Mouse (Mus musculus): ENCODE data around the gene Gm20388. TPM values are rescaled to one million over a fixed set of nuclear protein-coding genes. Genes with fewer than 3 reads are reported as not detected.

The Gm20388 gene
- polyA plus RNA-seq, 1 experiment from 2014 or later, result 8.3 TPM

- ATAC-seq (replicated peaks; ENCODE audit: low FRiP score, low TSS enrichment, low read depth) (no peak), DNase-seq (ENCODE audit: low spot score) (no peak)
- no peak overlapping the region for H3K4me2 ChIP-seq (ENCODE audit: low read length)
- H3K9me3 ChIP-seq (ENCODE audit: control insufficient read depth, low read length), result no peaks in the 10 kb centered on the region
- H3K4me1 ChIP-seq (replicated peaks; ENCODE audit: control insufficient read depth, insufficient read depth, low read length), result 0 out of 2 replicates have a peak, but pooled peaks cover 3% of the 10 kb centered on the region
- H3K27me3 ChIP-seq (replicated peaks; ENCODE audit: control insufficient read depth, insufficient read depth, low read length), result peaks cover 38% of the 10 kb centered on the region
- no peaks in the 10 kb centered on the region for H3K36me3 ChIP-seq (ENCODE audit: control insufficient read depth, insufficient read depth, low read length)
- no peak overlapping the region for H3K27ac ChIP-seq (ENCODE audit: low read depth)
- no peak overlapping the region for H3K4me3 ChIP-seq (ENCODE audit: low read depth, low read length)
- no peak overlapping the region for H3K9ac ChIP-seq (ENCODE audit: low read length)
- 92% methylated on average over 4 of the region's 4 CpGs for WGBS
Measured at GRCm38 (mm10) chr8:123887163-123887562, 3976.5 kb downstream of the Gm20388 start.

- Histone ChIP-seq H3K9me3 (ENCODE audit: control insufficient read depth, low read length) (no peaks in the 10 kb centered on the region), H3K9ac (ENCODE audit: low read length) (no peak overlapping the region), H3K4me3 (ENCODE audit: low read depth, low read length) (no peak overlapping the region), H3K4me1 (replicated peaks; ENCODE audit: control insufficient read depth, insufficient read depth, low read length) (0 out of 2 replicates have a peak, but pooled peaks cover 6% of the 10 kb centered on the region), H3K27me3 (replicated peaks; ENCODE audit: control insufficient read depth, insufficient read depth, low read length) (peaks cover 45% of the 10 kb centered on the region), H3K27ac (ENCODE audit: low read depth) (no peak overlapping the region), H3K36me3 (ENCODE audit: control insufficient read depth, insufficient read depth, low read length) (no peaks in the 10 kb centered on the region), H3K4me2 (ENCODE audit: low read length) (no peak overlapping the region)
- DNase-seq (ENCODE audit: low spot score), result no peak
- 78% methylated on average over 2 of the region's 2 CpGs for WGBS
- no peak for ATAC-seq (replicated peaks; ENCODE audit: low FRiP score, low TSS enrichment, low read depth)
Measured at GRCm38 (mm10) chr8:123887956-123888355, 3977.3 kb downstream of the Gm20388 start.

GRCm38 (mm10) chr8:123889797-123890196 is 3979.2 kb downstream of the Gm20388 start:
- no peak for DNase-seq (ENCODE audit: low spot score)
- H3K9me3 ChIP-seq (ENCODE audit: control insufficient read depth, low read length), result no peaks in the 10 kb centered on the region
- H3K9ac ChIP-seq (ENCODE audit: low read length), result no peak overlapping the region
- no peak for ATAC-seq (replicated peaks; ENCODE audit: low FRiP score, low TSS enrichment, low read depth)
- H3K27ac ChIP-seq (ENCODE audit: low read depth), result no peak overlapping the region
- 76% methylated on average over 4 of the region's 4 CpGs for WGBS
- H3K27me3 ChIP-seq (replicated peaks; ENCODE audit: control insufficient read depth, insufficient read depth, low read length), result peaks cover 64% of the 10 kb centered on the region
- 0 out of 2 replicates have a peak, but pooled peaks cover 6% of the 10 kb centered on the region for H3K4me1 ChIP-seq (replicated peaks; ENCODE audit: control insufficient read depth, insufficient read depth, low read length)
- no peak overlapping the region for H3K4me3 ChIP-seq (ENCODE audit: low read depth, low read length)
- no peaks in the 10 kb centered on the region for H3K36me3 ChIP-seq (ENCODE audit: control insufficient read depth, insufficient read depth, low read length)
- H3K4me2 ChIP-seq (ENCODE audit: low read length), result no peak overlapping the region

DNA sequence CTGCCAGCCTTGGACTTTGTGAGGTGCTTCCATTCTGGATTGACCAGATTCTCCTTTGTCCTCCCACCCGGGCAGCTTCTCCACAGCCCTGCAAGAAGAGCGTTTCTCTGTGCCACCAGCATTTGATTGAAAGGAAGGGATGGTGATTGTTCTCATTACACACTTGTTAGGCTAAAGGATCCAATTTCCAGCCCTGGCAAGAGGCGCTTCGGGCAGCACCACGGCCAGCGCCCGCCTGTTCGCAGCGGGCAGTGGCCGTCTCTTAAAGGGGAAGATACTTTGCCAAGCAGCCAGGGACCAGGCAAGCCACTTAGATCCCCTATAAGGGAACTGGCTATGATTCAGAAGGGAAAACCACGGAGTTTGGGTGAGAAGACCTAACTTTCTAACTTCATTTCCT is 3980.6 kb downstream of the Gm20388 start:
- 1% methylated on average over 11 of the region's 11 CpGs for WGBS
- H3K36me3 ChIP-seq (ENCODE audit: control insufficient read depth, insufficient read depth, low read length), result no peaks in the 10 kb centered on the region
- peaks cover 70% of the 10 kb centered on the region for H3K27me3 ChIP-seq (replicated peaks; ENCODE audit: control insufficient read depth, insufficient read depth, low read length)
- H3K4me2 ChIP-seq (ENCODE audit: low read length), result peak overlapping the region; percentile 37
- no peak overlapping the region for H3K9ac ChIP-seq (ENCODE audit: low read length)
- ATAC-seq (replicated peaks; ENCODE audit: low FRiP score, low TSS enrichment, low read depth) (no peak), DNase-seq (ENCODE audit: low spot score) (peak; percentile 85)
- H3K27ac ChIP-seq (ENCODE audit: low read depth), result no peak overlapping the region
- H3K4me1 ChIP-seq (replicated peaks; ENCODE audit: control insufficient read depth, insufficient read depth, low read length), result 0 out of 2 replicates have a peak, but pooled peaks cover 6% of the 10 kb centered on the region
- no peaks in the 10 kb centered on the region for H3K9me3 ChIP-seq (ENCODE audit: control insufficient read depth, low read length)
- H3K4me3 ChIP-seq (ENCODE audit: low read depth, low read length), result peak overlapping the region; percentile 8; the same call in 1 of the 2 replicates

DNA sequence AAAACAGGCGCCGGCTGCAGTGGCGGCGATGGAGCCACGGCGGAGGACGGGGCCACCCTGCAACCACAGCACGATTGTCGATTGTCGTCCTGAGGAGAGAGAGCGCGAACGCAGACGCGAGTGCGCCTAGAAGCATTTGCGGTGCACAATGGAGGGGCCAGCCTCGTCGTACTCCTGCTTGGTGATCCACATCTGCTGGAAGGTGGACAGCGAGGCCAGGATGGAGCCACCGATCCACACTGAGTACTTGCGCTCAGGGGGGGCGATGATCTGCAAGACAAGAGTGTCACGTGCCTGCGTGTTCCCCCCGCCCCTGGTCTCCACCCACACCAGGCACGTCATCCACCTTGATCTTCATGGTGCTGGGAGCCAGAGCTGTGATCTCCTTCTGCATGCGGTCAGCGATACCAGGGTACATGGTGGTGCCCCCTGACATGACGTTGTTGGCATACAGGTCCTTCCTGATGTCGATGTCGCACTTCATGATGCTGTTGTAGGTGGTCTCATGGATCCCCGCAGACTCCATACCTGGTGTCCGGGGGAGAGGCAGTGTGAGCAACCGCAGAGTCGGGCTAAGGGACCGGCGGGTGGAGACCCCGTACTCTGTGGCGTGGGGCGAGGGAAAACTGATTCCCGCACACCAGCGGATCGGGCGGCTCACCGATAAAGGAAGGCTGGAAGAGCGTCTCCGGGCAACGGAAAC is 3981.4 kb downstream of the Gm20388 start:
- no peak for DNase-seq (ENCODE audit: low spot score)
- 2% methylated on average over 49 of the region's 49 CpGs for WGBS

DNA sequence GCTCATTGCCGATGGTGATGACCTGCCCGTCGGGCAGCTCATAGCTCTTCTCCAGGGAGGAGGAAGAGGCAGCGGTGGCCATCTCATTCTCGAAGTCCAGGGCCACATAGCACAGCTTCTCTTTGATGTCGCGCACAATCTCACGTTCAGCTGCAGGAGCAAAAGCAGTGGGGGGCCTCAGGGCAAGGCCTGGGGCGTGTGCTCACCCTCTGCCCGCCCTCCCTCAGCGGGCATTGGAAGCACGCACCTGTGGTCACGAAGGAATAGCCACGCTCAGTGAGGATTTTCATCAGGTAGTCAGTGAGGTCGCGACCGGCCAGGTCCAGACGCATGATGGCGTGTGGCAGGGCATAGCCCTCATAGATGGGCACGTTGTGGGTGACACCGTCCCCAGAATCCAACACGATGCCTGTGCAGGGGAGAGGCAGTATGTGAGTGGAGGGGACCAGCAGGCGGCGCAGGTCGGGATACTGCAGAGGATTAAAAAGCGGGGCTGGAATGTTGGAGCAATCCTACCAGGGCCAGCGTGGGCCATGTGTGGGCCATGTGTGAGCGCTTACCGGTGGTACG is 3982.0 kb downstream of the Gm20388 start:
- Histone ChIP-seq H3K9me3 (ENCODE audit: control insufficient read depth, low read length) (no peaks in the 10 kb centered on the region), H3K9ac (ENCODE audit: low read length) (no peak overlapping the region), H3K4me2 (ENCODE audit: low read length) (peak overlapping the region; percentile 37), H3K27ac (ENCODE audit: low read depth) (no peak overlapping the region), H3K4me1 (replicated peaks; ENCODE audit: control insufficient read depth, insufficient read depth, low read length) (0 out of 2 replicates have a peak, but pooled peaks cover 6% of the 10 kb centered on the region), H3K36me3 (ENCODE audit: control insufficient read depth, insufficient read depth, low read length) (no peaks in the 10 kb centered on the region), H3K27me3 (replicated peaks; ENCODE audit: control insufficient read depth, insufficient read depth, low read length) (peaks cover 71% of the 10 kb centered on the region), H3K4me3 (ENCODE audit: low read depth, low read length) (no peak overlapping the region)
- 11% methylated on average over 30 of the region's 30 CpGs for WGBS
- ATAC-seq (replicated peaks; ENCODE audit: low FRiP score, low TSS enrichment, low read depth), result no peak
- DNase-seq (ENCODE audit: low spot score), result no peak

More for the DNA sequence above, 3981.4 kb downstream of the Gm20388 start:
- H3K9ac ChIP-seq (ENCODE audit: low read length), result no peak overlapping the region
- H3K27ac ChIP-seq (ENCODE audit: low read depth), result no peak overlapping the region
- peaks cover 70% of the 10 kb centered on the region for H3K27me3 ChIP-seq (replicated peaks; ENCODE audit: control insufficient read depth, insufficient read depth, low read length)
- no peak for ATAC-seq (replicated peaks; ENCODE audit: low FRiP score, low TSS enrichment, low read depth)
- 0 out of 2 replicates have a peak, but pooled peaks cover 6% of the 10 kb centered on the region for H3K4me1 ChIP-seq (replicated peaks; ENCODE audit: control insufficient read depth, insufficient read depth, low read length)
- no peaks in the 10 kb centered on the region for H3K9me3 ChIP-seq (ENCODE audit: control insufficient read depth, low read length)
- H3K4me3 ChIP-seq (ENCODE audit: low read depth, low read length), result peak overlapping the region; percentile 8; the same call in 1 of the 2 replicates
- no peaks in the 10 kb centered on the region for H3K36me3 ChIP-seq (ENCODE audit: control insufficient read depth, insufficient read depth, low read length)
- H3K4me2 ChIP-seq (ENCODE audit: low read length), result peak overlapping the region; percentile 37

DNA sequence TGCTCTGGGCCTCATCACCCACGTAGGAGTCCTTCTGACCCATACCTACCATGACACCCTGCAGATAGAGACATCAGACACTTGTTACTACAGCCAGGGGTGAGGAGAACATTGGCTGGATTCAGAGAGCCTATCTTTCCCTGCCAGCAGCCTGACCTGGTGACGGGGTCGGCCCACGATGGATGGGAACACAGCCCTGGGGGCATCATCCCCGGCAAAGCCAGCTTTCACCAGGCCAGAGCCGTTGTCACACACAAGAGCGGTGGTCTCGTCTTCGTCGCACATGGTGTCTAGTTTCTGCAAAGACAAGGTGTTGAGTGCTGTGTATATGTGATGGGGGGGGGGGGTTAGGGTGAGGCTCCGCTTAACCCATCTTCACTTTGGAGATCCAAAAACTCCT is 3982.8 kb downstream of the Gm20388 start:
- Histone ChIP-seq H3K27me3 (replicated peaks; ENCODE audit: control insufficient read depth, insufficient read depth, low read length) (peaks cover 71% of the 10 kb centered on the region), H3K9me3 (ENCODE audit: control insufficient read depth, low read length) (no peaks in the 10 kb centered on the region), H3K4me1 (replicated peaks; ENCODE audit: control insufficient read depth, insufficient read depth, low read length) (0 out of 2 replicates have a peak, but pooled peaks cover 6% of the 10 kb centered on the region), H3K4me2 (ENCODE audit: low read length) (no peak overlapping the region), H3K36me3 (ENCODE audit: control insufficient read depth, insufficient read depth, low read length) (no peaks in the 10 kb centered on the region), H3K4me3 (ENCODE audit: low read depth, low read length) (no peak overlapping the region), H3K27ac (ENCODE audit: low read depth) (no peak overlapping the region), H3K9ac (ENCODE audit: low read length) (no peak overlapping the region)
- ATAC-seq (replicated peaks; ENCODE audit: low FRiP score, low TSS enrichment, low read depth), result no peak
- no peak for DNase-seq (ENCODE audit: low spot score)
- 75% methylated on average over 11 of the region's 11 CpGs for WGBS

GRCm38 (mm10) chr8:123894502-123895097 is 3984.0 kb downstream of the Gm20388 start, which contains the start of gene Acta1:
Gene Acta1, minus strand, starts transcription at chr8:123894751.
- H3K4me2 ChIP-seq (ENCODE audit: low read length), result no peak within 1 kb of the TSS

More at GRCm38 (mm10) chr8:123894502-123895097, 3984.0 kb downstream of the Gm20388 start, which contains the start of gene Acta1:
- Histone ChIP-seq H3K9ac (ENCODE audit: low read length) (no peak within 1 kb of the TSS), H3K27ac (ENCODE audit: low read depth) (no peak within 1 kb of the TSS), H3K9me3 (ENCODE audit: control insufficient read depth, low read length) (no peaks in the 10 kb centered on the region), H3K4me3 (ENCODE audit: low read depth, low read length) (no peak within 1 kb of the TSS), H3K27me3 (replicated peaks; ENCODE audit: control insufficient read depth, insufficient read depth, low read length) (peaks cover 71% of the 10 kb centered on the region), H3K4me1 (replicated peaks; ENCODE audit: control insufficient read depth, insufficient read depth, low read length) (0 out of 2 replicates have a peak, but pooled peaks cover 6% of the 10 kb centered on the region), H3K36me3 (ENCODE audit: control insufficient read depth, insufficient read depth, low read length) (peaks cover 9% of the 10 kb centered on the region; the same call in 1 of the 2 replicates)
- 13% methylated on average over 15 of the region's 15 CpGs for WGBS
- DNase-seq (ENCODE audit: low spot score) (no peak), ATAC-seq (replicated peaks; ENCODE audit: low FRiP score, low TSS enrichment, low read depth) (no peak)
